Mouse (Mus musculus): ENCODE measurements around the gene Nck2. TPM values are rescaled to one million over a fixed set of nuclear protein-coding genes. Genes with fewer than 3 reads are reported as not detected.

Nck2 gene
- 1 to 10 TPM; 2.7 to 3.9 TPM for total RNA-seq (2023)

GRCm38 (mm10) chr1:43444531-43444930 is at the start of gene Nck2:
Nck2 (plus strand) TSS chr1:43444579.

Other genes starting within 250 kb of the Nck2 start
- gene Fhl2, start 247.6 kb upstream of the Nck2 start, total RNA-seq (2023): 1 to 10 TPM; 1.8 to 3.3 TPM

All from neutrophil, adult 59 days (primary cell).